Mouse (Mus musculus): ENCODE results near the gene Slc12a8.

DNA sequence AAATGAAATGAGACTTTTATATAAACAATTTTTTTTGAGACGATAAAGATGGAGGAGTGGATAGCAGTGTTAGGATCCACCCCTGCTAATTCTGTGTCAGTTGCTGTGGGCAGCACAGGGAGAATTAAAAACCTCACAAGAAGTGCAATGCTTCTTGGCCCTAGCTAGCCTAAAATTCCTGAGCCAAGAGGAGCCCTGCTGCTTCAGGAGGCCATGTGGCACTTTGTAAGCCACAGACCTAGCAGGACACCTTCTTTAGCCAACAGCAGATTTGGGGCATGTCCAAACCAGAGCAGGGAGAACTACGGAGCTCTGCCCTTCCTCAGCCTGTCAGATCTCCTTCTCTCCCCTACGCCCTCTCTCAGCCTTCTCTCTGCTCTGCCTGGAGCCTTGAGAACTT lies 153.2 kb downstream of the Slc12a8 start:
- no peak for TF ChIP-seq JUND (conservative IDR thresholded peaks at IDR 0.05; ENCODE audit: low read depth, low read length)
- TF ChIP-seq ZNF384 (IDR thresholded peaks at IDR 0.05; ENCODE audit: low read depth, low read length), result no peak
- TF ChIP-seq MXI1 (IDR thresholded peaks at IDR 0.05; ENCODE audit: low read depth, low read length), result no peak
- no peak for TF ChIP-seq UBTF (IDR thresholded peaks at IDR 0.05; ENCODE audit: low read depth, low read length)
- TF ChIP-seq RAD21 (IDR thresholded peaks at IDR 0.05; ENCODE audit: low read depth, low read length), result no peak
- TF ChIP-seq TBP (conservative IDR thresholded peaks at IDR 0.05; ENCODE audit: low read depth, low read length), result no peak
- TF ChIP-seq CTCF (conservative IDR thresholded peaks at IDR 0.05 in 1 of 2, IDR thresholded peaks at IDR 0.05 in 1 of 2; ENCODE audit: low read depth in 2 of 2, low read length in 2 of 2), result no peak
- TF ChIP-seq POLR2A (IDR thresholded peaks at IDR 0.05; ENCODE audit: low read depth, low read length), result no peak
- TF ChIP-seq MAX (IDR thresholded peaks at IDR 0.05; ENCODE audit: low read length), result no peak
- no peak for TF ChIP-seq MAFK (IDR thresholded peaks at IDR 0.05; ENCODE audit: insufficient replicate concordance, low read length)
- no peak for TF ChIP-seq MAZ (IDR thresholded peaks at IDR 0.05; ENCODE audit: low read depth, low read length)
- TF ChIP-seq EP300 (IDR thresholded peaks at IDR 0.05; ENCODE audit: low read length), result no peak
- no peak for TF ChIP-seq MEF2A (IDR thresholded peaks at IDR 0.05; ENCODE audit: borderline replicate concordance, low read depth, low read length)
- no peak for TF ChIP-seq E2F4 (IDR thresholded peaks at IDR 0.05; ENCODE audit: insufficient replicate concordance, low read depth, low read length)
